Mouse (Mus musculus) ovary, postnatal 36 days (tissue): ENCODE data around the gene Zcchc7.
A peak's percentile ranks its signal among the peaks of the same experiment; 100 is the strongest.

Experiments used
- DNase-seq: peaks from one replicate; pipeline ENCODE4 v3.0.0; 2022; ENCODE audit warnings: low spot score, mixed read lengths

The Zcchc7 gene

DNA sequence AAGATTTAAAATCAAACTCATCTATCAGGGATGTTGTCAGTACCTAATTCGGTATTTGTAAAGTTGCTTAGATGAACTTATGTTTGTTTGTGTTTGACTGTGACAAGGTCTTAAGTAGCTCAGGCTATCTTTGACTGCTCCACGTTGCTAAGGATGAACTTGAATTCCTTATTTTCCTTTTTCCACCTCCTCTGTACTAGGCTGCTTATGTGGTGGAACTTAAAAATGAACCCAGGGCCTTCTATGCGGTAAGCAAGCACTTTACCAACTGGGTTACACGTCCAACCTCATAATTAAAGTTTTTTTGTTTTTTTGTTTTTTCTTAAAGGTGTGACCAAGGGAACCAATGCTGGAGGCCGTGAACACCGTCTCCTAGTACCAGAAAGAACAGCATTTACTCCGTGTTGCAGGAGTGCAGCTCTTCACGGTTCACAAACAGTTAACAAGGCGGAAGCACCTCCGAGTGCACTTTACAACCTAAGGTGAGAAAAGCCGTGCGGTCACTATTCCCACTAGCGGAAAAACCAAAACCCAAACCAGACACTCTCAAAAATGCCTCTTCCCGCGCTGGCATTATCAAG is at the start of gene Zcchc7:
TSS of gene Zcchc7 (plus strand) at position 325 of the 581 bp plus-strand sequence.
- no peak for DNase-seq

DNA sequence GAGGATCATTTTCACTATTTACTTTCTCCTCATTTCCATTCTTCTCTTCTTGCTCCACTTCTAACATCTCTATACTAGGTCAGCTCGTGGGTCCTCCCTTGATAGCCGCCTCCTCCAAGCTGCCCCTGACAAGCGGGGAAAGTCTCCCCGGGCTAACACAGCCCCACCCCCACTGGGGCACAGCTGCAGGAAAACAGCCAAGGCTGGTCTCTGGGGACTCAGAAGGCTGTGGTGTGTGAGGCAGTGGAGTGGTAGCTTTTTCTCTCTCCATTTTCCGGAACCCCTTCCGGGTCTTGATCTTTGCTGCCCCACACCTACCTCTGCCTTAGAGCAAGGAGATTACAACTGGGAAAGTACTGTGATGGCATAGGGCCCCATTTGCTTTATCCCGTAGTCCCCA is 49.7 kb upstream of the Zcchc7 start:
- no peak for DNase-seq

DNA sequence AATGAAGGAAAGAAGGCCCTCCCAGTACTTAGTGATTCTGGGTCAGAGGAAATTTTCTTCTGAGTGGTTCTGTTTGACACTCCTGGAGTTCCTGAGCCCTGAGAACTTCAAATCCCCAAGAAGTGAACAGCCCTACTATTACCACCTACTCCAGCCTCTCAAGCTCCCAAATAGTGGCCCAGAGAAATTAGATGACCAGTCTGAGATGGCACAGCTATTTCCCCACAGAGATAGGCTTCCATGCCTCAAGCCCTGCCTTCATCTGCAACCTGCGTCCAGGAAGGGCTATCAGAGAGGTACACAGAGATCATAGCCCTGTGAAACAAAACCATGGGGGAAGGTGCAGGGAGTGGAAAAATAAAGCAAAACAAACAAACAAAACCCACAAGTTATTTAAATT is 48.8 kb upstream of the Zcchc7 start:
- no peak for DNase-seq

DNA sequence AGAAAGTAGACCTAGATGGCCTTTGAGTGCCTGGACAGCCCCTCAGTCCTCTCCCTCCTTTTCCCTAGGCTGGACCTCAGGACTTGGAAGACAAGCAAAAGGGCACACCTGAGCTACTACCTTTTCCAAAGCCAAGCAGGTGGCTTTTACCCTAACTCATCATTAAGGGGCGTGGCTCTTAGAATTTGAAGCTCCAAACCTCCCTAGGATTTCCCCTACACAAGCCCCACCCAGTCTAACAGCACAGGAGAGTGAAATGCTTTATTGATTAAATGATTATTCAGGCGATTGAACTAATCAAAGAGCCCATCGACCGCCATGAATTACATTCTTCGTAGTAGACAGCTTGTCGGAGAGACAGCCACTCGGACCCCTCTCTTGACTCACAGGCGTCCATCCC is 47.4 kb upstream of the Zcchc7 start:
- no peak for DNase-seq

DNA sequence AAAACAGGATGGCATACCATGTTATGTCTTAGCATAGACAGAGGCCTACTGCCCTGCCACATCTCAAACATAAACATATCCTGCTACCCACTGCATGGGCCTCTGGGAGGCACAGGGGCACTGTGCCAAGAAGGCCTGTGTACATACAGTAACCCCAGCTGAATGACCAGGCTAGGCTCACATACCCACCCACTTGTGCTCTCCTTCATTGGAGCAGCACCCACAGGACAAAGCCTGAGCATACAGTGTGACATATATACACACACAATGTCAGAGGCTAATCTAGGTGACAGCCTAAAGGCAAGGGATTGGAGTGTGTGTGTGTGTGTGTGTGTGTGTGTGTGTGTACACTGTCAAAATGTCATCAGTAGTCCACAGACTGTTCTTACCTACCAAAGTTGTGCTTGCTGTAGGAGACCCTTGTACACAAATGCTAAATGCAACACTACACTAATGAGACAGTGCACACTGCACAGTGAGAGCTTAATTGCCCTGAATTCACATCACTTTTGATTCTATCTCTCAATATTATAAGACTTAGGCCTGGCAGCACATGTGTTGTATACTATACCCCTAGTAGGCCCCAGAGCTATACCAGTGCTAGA is 46.5 kb upstream of the Zcchc7 start:
- DNase-seq = no peak

DNA sequence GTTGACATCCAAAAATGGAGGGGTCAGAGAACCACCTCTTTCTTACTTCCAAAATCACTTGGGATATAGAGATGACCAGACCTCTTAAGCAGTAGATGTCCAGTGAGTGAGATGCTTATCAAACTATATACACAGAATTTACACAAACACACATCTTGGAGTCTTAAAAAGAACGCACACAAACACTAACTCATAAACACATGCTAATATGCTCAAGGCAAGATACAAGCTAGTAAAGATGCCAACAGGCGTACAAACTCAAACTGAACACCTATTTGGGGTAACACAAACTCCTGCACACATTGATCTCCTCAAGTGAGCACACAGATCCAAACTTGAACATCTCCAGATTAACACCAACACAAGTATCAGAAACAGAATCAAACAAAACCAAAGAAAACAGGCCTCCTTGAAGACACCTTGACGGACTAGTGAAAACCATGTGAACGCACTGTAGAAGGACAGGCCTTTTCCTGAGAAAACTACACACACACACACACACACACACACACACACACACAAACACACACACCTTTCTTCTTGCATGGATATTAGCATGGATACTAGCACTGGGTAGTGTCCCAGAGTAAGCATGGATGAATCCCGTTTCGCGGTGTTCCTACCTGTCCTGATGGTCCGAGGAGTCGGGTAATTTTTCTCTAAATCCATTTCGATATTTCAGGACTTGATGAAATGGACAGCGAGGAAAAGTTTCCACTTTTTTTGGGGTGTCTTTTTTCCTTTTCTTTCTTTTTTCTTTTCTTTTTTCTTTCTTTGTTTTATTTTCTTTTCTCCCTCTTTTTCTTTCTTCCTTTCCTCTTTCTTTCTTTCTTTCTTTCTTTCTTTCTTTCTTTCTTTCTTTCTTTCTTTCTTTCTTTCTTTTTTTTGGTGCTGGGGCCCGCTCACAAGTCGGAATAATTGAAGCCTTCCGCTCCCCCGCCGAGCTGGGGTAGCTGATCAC is 45.7 kb upstream of the Zcchc7 start, which contains the start of gene Pax5:
TSS of gene Pax5 (minus strand) at position 748 of the 961 bp plus-strand sequence.
- no peak for DNase-seq

DNA sequence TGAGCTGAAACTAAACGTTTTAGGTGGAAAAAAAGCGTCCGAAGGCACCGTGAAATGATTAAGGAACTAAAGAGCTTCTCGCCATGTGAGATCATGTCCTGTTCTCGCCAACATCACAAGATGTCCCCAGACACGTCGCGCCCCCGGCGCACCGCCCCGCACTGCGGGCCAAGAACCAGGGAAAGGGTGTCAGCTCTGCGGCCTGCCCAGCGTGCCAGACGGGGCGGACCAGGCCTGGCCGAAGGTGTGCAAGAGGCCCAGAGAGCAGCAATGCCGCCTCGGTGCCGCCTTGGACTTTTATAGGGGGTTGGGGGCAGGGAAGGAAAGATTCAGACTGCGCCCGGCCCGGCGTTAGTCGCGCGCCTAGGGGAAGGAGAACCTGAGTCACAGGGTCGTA is 45.0 kb upstream of the Zcchc7 start:
- no peak for DNase-seq

DNA sequence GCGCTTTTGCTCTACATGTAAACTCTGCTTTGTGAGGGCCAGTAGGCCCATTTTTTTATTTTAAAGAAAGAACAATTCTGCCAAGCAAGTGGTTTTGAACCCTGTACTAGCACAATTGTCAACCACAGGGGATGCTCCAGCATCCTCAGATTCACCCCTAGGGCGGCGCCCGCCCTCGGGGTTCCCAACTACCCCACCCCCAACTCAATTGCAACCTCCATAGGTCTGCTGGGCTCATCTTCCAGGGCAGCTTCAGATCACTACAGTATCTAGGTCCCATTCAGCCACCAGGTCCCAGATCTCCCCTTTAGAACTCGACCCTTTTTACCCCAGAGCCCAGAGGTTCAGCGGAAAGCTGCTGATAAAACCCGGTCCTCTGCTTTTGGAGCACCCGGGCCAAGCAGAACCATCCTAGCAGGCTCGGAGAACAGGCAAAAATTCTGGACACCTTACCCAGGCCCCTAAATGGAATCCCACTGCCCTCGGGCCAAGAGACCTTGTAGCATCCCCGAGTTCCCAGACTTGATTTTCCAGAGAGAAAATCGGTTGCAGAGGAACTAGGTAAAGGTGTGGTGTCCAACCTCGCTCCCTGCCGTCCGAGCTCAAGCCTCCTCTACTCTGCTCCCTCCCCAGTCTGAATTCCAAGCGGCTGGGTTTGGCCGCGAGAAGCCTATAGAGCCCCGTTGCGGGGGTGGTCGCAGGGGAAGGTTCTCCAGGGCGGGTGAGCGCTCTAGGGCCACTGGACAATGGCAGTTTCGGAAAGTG is 44.4 kb upstream of the Zcchc7 start:
- no peak for DNase-seq

DNA sequence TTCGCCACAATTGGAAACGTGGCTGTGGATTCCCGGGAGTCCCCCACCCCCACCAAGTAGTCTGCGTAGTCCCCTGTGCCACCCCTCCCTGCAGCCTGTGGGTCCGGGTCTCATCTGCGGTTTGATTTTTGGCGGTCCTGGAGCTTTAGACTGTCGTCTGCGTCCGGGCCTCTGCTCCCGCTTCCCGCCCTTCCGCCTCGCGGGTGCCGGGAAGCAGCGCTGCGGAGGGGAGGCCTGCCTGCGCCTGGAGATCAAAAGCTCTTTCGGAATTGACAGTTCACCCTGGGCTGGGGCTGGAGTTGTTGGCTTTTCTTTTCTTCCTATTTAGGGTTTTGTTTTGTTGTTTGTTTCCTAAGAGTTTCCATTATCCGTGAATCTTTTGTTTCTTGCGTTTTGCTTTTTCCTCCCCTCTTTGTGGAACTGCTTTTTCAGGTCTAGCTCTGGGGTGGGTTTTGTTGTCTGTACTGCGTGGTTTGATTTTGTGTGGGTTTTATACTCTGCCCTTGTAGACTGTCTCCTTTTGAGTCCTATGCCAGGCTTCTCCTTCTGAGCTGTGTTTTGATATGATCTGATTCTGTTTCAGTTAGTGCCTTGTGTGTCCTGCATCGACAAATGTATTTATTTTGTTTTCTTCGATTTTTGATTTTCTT is 43.5 kb upstream of the Zcchc7 start:
- no peak for DNase-seq

DNA sequence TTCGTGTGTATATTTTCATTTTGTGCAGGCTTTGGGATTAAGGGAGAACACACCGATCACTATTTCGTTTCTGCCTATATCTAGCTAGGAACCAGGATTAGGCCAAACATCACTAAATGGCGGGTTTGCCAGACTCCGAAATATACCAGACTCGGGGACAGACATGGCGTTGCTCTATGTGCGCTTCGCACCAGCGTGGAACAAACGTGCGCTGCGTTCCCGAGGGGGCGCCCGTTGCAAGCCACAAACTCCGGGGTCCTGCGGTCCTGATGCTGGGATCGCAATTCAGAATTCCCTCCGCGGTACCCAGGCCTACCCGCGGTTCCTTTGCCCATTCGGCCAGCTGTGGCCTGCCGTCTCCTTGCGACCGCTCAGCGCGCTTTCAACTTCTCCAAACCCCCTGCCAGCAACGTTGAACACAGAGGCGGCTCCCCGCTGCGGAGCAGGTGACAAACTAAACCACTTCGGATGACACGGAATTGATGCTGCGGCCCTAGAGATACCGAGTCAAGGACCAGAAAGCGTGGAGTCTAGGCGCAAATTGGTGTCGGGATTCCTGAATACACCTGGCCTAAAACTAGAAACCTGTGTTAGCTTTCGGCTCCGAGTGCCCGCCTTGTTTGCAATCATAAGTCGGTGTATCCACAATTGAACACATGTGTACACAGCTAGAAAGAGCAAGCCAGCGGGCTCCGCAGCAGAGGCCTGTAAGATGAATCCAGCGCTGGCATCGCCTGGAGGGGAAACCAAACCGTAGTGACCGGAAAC is 42.7 kb upstream of the Zcchc7 start:
- no peak for DNase-seq

DNA sequence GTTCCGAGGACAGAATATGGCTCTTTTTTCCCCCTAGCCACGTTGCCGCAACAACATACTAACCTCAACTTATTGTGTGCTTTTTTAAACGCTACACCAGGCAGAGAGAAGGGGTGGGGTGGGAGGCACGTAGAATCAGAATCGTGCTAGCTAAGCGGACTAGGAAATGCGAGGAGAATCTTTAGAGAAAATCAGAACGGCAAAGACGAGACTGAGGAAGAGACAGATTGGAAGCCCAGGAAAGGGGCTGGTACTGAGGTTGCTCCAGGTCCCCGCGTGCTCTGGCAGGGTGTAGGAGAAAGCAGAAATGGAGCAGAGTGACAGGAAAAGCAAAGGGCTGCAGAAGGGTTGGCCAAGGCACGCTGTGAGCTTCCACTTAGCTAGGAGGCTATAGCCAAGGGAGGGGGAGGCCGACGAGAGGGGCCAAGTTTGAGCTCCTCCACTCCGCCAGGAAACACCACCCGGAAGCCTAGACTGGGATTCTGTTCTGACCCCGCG is 42.1 kb upstream of the Zcchc7 start:
- DNase-seq = no peak

DNA sequence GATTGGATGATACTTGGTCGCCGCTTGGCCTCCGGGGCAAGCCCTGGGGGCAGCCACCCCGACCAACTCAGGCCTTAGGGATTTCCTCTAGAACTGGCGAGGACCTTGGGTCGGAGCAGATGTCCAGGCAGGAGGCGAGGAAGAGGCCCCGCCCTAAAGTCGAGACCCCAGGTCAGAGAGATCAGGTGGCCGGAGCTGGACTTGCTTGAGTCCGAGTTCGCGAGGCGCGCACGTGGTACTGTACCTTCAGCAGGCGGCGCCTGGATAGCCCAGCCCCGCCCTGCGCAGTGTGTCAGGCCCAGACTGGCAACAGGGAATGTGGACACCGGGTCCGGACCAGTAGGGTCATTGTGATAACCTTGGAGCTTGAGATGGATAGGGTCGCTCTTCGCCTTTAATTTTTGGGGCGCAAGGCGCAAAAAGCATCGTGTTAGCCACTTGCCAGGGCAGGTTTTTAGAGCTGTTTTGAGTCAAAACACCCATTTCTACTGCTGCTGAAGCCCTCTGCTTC is 41.5 kb upstream of the Zcchc7 start:
- no peak for DNase-seq

DNA sequence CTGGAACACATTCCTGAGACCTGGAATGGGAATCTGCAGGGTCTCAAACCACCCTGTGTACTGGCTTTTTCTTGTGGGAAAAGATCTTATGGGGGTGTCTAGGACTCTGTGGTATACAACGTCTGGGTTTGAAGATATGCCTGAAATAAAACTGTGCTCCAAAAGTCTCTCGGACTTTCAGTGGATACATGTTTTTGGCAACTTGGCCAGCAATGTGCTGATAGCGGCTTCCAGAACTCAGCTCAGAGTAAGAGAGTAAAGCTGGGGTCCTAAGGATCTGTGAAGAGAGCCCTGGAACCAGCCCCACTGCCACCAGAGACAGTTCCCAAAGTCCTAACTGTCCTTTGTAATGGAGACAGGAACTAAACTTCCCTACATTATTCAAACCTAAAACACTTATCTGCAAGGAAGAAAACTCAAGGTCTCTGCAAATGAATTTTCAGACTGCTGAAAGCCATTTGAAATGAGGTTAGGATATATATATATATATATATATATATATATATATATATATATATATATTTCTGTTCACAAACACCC is 40.0 kb upstream of the Zcchc7 start:
- DNase-seq = no peak

DNA sequence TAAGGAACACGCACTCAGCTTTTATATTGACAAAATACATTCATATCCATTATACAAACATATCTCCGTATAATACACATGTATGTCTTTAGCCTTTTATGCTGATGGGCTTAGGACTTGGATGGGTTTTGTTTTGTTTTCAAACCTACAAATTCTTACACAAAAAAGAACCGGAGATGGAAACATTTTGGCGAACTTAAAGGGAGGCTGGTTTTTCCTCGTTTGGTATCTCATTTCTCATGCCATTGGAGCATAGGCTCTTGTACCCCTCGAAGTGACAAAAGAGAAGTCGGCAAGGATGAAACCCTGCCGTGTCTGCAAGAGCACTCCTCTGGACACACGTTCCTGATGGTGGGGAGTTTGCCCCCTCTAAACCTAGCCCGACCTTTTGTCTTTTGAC is 39.3 kb upstream of the Zcchc7 start:
- no peak for DNase-seq

DNA sequence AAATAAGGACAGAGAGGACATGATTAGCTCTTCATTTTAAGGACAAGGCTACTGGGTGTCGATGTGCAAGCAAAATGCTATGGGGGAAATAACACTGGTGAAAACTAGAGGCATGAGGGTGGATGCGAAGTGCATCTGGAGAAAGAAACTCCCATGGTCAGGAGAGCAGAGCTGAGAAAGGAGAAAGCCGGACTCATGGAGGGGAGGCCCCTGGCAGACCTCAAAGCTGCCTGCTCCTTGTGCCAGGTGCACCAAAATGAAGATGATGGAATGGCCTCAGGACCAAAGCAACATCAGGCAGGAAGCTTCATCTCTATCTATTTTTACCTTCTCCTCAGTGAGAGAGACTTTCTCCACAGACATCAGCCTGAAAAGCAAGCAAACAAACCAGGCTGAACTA is 38.0 kb upstream of the Zcchc7 start:
- DNase-seq = no peak

DNA sequence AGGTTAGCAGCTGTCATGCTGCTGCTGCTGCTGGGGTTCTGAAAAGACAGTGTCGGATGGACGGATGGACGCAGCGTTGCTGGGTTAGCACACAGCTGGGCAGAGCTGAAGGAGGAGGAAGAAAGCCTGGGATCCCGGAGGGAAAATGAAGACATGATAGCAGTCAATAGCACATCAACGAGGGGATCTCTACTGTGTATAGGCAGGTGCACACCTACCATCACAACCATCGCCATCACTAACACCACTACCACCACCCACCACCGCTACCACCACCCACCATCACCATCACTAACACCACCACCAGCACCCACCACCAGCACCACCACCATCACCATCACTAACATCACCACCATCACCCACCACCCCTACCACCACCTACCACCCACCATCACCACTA is 35.6 kb upstream of the Zcchc7 start:
- DNase-seq = no peak

DNA sequence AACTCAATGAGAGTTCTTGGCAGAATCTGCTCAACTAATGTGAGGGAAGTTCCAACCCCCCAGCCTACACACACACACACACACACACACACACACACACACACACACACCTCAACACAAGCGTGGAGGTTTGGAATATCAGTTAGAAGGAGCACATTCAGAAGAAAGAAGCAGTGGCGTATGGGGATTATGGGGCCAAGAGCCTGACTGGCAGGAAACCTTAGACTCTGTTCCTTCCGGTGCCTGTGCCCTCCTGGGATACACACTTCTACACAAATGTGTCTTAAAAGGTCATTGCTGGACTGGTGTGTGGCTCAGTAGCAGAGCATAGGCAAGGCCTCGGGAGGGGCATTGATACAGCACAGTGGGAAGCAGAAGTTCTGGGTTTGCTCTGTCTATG is 34.4 kb upstream of the Zcchc7 start:
- DNase-seq = no peak

DNA sequence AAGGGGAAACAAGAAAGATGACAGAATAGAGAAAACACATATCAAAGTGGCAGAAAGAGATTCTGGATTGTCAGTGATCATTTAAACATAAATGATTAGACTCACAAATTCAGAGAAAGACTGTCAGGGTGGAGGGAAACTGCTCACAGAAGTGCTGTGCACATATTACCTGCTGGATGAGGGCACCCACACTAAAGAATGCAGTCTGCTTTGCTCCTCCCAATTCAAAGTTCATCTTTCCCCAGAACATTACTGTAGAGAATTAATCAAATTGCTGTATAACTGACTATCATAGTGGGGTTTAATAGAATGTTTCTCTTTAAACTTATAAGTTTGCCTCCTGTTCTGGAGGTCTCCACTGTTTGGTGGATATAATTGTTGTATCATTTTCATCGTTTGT is 15.2 kb upstream of the Zcchc7 start:
- no peak for DNase-seq

DNA sequence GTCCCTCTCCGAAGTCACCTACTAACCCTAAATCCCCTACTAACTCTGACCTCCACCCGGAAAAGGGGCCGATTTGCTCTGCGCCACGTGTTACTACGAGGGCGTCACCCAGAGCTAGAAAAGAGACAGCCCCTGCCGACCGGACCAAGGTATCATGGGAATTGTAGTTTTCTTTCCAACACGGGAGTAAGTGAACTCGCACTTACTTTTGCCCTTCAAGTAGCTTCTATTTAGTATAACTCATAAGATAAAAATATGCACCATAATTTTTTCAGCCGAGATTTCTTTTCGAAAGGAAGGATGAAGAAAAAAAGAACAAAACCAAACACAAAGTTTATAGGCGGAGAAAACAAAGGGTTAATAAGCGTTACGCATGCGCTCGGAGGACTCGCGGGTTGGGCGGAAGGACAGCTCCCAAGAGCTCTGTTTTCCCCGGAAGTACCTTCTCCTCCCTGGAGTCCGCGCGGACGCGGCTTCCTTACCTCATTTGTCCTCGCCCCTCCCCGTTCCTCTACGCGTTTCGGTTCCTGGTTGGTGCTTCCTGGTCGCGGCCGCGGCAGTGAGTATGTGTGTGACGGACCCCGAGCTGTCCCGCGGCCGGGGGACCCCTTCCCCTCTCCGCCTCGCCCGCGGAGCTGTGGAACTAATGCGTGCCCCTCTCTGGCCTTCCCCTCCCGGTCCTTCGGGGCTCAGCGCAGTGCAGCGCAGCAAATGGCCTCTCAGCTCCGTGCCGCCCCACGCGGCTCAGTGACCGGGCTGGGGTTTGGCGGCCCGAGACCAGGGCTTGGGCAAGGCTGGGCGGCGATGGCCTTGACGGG is 666 bp downstream of the Zcchc7 start:
- peak; percentile 91 for DNase-seq
